Mouse (Mus musculus) adipocyte (in vitro differentiated cells): Measurements from ENCODE around the gene Acot11.

Experiments used
- DNase-seq: peaks from one replicate; pipeline ENCODE4 v3.0.0-alpha.2; 2016; ENCODE audit warnings: low spot score

Acot11 gene

GRCm38 (mm10) chr4:106804910-106805274 is at the start of gene Acot11:
Acot11 (minus strand) TSS chr4:106804998.
- DNase-seq, result no peak

GRCm38 (mm10) chr4:106848290-106849092 is 43.7 kb upstream of the Acot11 start:
- DNase-seq, result peak; percentile 70

- DNase-seq, result peak; percentile 91
Observed at GRCm38 (mm10) chr4:106847591-106848289, 42.9 kb upstream of the Acot11 start.

GRCm38 (mm10) chr4:106842561-106842960 is 37.8 kb upstream of the Acot11 start:
- no peak for DNase-seq

GRCm38 (mm10) chr4:106841856-106842255 is 37.1 kb upstream of the Acot11 start:
- no peak for DNase-seq

- DNase-seq, result no peak
Observed at GRCm38 (mm10) chr4:106841303-106841702, 36.5 kb upstream of the Acot11 start.

- DNase-seq, result no peak
Observed at GRCm38 (mm10) chr4:106840651-106841145, 35.9 kb upstream of the Acot11 start.

GRCm38 (mm10) chr4:106839964-106840611 is 35.3 kb upstream of the Acot11 start:
- peak; percentile 83 for DNase-seq

- peak; percentile 59 for DNase-seq
Observed at GRCm38 (mm10) chr4:106839254-106839834, 34.5 kb upstream of the Acot11 start.

- peak; percentile 83 for DNase-seq
Observed at GRCm38 (mm10) chr4:106838548-106839253, 33.9 kb upstream of the Acot11 start.

GRCm38 (mm10) chr4:106837964-106838363 is 33.2 kb upstream of the Acot11 start:
- no peak for DNase-seq

GRCm38 (mm10) chr4:106837425-106837824 is 32.6 kb upstream of the Acot11 start:
- DNase-seq, result no peak

GRCm38 (mm10) chr4:106830545-106831112 is 25.8 kb upstream of the Acot11 start:
- DNase-seq, result no peak

- peak; percentile 22 for DNase-seq
Observed at GRCm38 (mm10) chr4:106827738-106828361, 23.1 kb upstream of the Acot11 start.

GRCm38 (mm10) chr4:106825229-106825628 is 20.4 kb upstream of the Acot11 start:
- DNase-seq, result no peak

- DNase-seq, result no peak
Observed at GRCm38 (mm10) chr4:106819404-106819803, 14.6 kb upstream of the Acot11 start.

GRCm38 (mm10) chr4:106818332-106818731 is 13.5 kb upstream of the Acot11 start:
- no peak for DNase-seq

GRCm38 (mm10) chr4:106817017-106817416 is 12.2 kb upstream of the Acot11 start:
- no peak for DNase-seq

GRCm38 (mm10) chr4:106815396-106816324 is 10.9 kb upstream of the Acot11 start:
- no peak for DNase-seq

- DNase-seq, result no peak
Observed at GRCm38 (mm10) chr4:106811162-106811561, 6.4 kb upstream of the Acot11 start.
